In the genomic region with DNA sequence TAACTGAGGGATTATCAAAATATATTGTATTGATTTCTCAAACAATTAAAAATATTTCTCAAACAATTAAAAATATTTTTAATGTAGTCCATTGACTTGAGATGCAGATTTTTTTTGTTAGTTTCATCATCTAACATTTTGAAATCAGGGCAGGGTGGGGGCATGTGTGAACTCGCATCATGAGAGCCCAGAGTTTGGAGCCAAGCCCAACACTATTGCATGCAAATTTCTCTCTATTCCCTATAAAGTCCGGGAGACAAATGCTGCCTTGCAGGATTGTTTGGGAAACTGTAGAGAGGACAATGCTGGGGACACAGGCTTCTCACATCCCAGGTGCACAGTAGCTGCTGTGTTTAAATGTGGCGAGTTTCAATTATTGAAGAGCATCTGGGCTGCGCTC, we compare ENCODE assay signal across 16 mouse cellular contexts. TPM values are rescaled to one million over a fixed set of nuclear protein-coding genes. Genes with fewer than 3 reads are reported as not detected.
DNase-seq lines count a peak whose midpoint lies in the region; ATAC-seq and TF ChIP-seq lines count a peak whose summit lies in the region.
"Had no signal": no experiment of that assay in that cellular context is flagged by ENCODE, and none has a peak within 500 bp of the region (broad histone marks: within the 10 kb centered on the region; RNA-seq: fewer than 3 reads in every experiment).

No protein-coding gene starts in this region.

- H3K4me2 ChIP-seq in embryonic facial prominence, embryonic 15.5 days (replicated peaks) = no peak overlapping the region
- H3K4me2 ChIP-seq: forebrain, embryonic 13.5 days; heart, embryonic 13.5 days; hindbrain, embryonic 15.5 days had no signal

- no peaks in the 10 kb centered on the region for H3K27me3 ChIP-seq in embryonic facial prominence, embryonic 15.5 days
- H3K27me3 ChIP-seq: hindbrain, embryonic 15.5 days had no signal

- WGBS in lung, adult 2 months = 59% methylated on average over 4 of the region's 4 CpGs
- 61% methylated on average over 4 of the region's 4 CpGs for WGBS in embryonic facial prominence, embryonic 15.5 days

- TF ChIP-seq POLR2A in lung, adult 2 months (IDR thresholded peaks at IDR 0.05; ENCODE audit: borderline replicate concordance, extremely low read depth, low read depth, low read length) = no peak

- peak; percentile 13 for DNase-seq in gastrocnemius, adult 18-20 months (ENCODE audit: low spot score)
- no peak for DNase-seq in gastrocnemius, postnatal 4 days (ENCODE audit: low spot score in 2 of 2)
- DNase-seq in lung, postnatal 10 days = peak; percentile 28
- no peak for DNase-seq in lung, adult 2 months
- DNase-seq in NIH3T3 (ENCODE audit: low read depth) = peak; percentile 46
- DNase-seq: adrenal gland, postnatal 10 days; cerebellum, adult 18-20 months; cerebellum, adult 9-11 months; cerebellum, postnatal 36 days; gastrocnemius, postnatal 10 days; heart, postnatal 36 days had no signal

- no peaks in the 10 kb centered on the region for H3K4me1 ChIP-seq in lung, adult 2 months (ENCODE audit: control insufficient read depth, insufficient read depth, low read length)
- peaks cover 3% of the 10 kb centered on the region; the same call in 1 of the 2 replicates for H3K4me1 ChIP-seq in embryonic facial prominence, embryonic 15.5 days

- TF ChIP-seq CTCF in lung, adult 2 months (IDR thresholded peaks at IDR 0.05; ENCODE audit: insufficient read depth, low read length) = no peak

- peak overlapping the region; percentile 51; the same call in 1 of the 2 replicates for H3K27ac ChIP-seq in embryonic facial prominence, embryonic 15.5 days (replicated peaks)
- H3K27ac ChIP-seq: forebrain, embryonic 13.5 days; heart, embryonic 13.5 days; hindbrain, embryonic 15.5 days had no signal

- H3K9ac ChIP-seq in embryonic facial prominence, embryonic 15.5 days = no peak overlapping the region
- H3K9ac ChIP-seq: forebrain, embryonic 13.5 days; heart, embryonic 13.5 days; hindbrain, embryonic 15.5 days had no signal

- H3K4me3 ChIP-seq in lung, adult 2 months (replicated peaks; ENCODE audit: extremely low read depth, low read depth, low read length) = no peak overlapping the region
- H3K4me3 ChIP-seq in embryonic facial prominence, embryonic 15.5 days (replicated peaks) = no peak overlapping the region
- H3K4me3 ChIP-seq: forebrain, embryonic 13.5 days; heart, embryonic 13.5 days; hindbrain, embryonic 15.5 days had no signal

- H3K36me3 ChIP-seq in embryonic facial prominence, embryonic 15.5 days = no peaks in the 10 kb centered on the region
- H3K36me3 ChIP-seq: heart, embryonic 13.5 days; hindbrain, embryonic 15.5 days had no signal

- ATAC-seq in embryonic facial prominence, embryonic 15.5 days (ENCODE audit: insufficient number of reproducible peaks, low FRiP score, low TSS enrichment, low read depth) = no peak
- no peak for ATAC-seq in CD4-positive, CD25-positive, alpha-beta regulatory T cell, adult 4 months
- ATAC-seq: forebrain, embryonic 13.5 days had no signal

- H3K9me3 ChIP-seq in embryonic facial prominence, embryonic 15.5 days (replicated peaks) = no peaks in the 10 kb centered on the region
- H3K9me3 ChIP-seq: forebrain, embryonic 13.5 days; heart, embryonic 13.5 days; hindbrain, embryonic 15.5 days had no signal

RNA-seq across cellular contexts. Expression of gene Rcn1, which starts 23.4 kb away (rescaled TPM):
- total RNA-seq in gastrocnemius, adult 18-20 months (2021) = 1 to 10 TPM; 5.1 to 5.4 TPM
- 100 to 1,000 TPM in 1 of 2 experiments, 10 to 100 TPM in 1; 90.2 to 104 TPM for total RNA-seq in gastrocnemius, postnatal 4 days (2021)
- polyA plus RNA-seq in lung, adult 2 months (2012; rRNA removed) = 20.6 and 23.8 TPM in 2 replicates
- 257 and 259 TPM in 2 replicates for polyA plus RNA-seq in embryonic facial prominence, embryonic 15.5 days (2015; fragmentation: Nextera tagmentation; extraction: Ambion mirVana)
- polyA plus RNA-seq in CD4-positive, CD25-positive, alpha-beta regulatory T cell, adult 4 months (2017; shearing (Covaris generic)) = 10 to 100 TPM; 13.3 to 16.9 TPM

Comparison
In these comparisons a context has a peak if more than half of its experiments do, and no peak if none do; other contexts are left out.
1. DNase-seq: peak in gastrocnemius, adult 18-20 months (single experiment), lung, postnatal 10 days (single experiment) and NIH3T3 (single experiment); none in gastrocnemius, postnatal 4 days (0 of 2) and lung, adult 2 months (single experiment).
2. RNA of gene Rcn1, which starts 23.4 kb away (polyA plus RNA-seq): 257 to 259 TPM in embryonic facial prominence, embryonic 15.5 days; 20.6 to 23.8 TPM in lung, adult 2 months and 13.3 to 16.9 TPM in CD4-positive, CD25-positive, alpha-beta regulatory T cell, adult 4 months; every median in the first group is over 10 times any median in the second.